Mouse (Mus musculus) megakaryocyte progenitor cell, adult 5-6 weeks (primary cell): ENCODE data around the gene Inpp4b. TPM values are rescaled to one million over a fixed set of nuclear protein-coding genes. Genes with fewer than 3 reads are reported as not detected.
A peak's percentile ranks its signal among the peaks of the same experiment; 100 is the strongest.

Experiments
- ATAC-seq: replicated peaks from 2 replicates; pipeline ENCODE4 v1.8.0; 2016; ENCODE audit warnings: mild to moderate bottlenecking, moderate TSS enrichment, inconsistent platforms; ENCODE audit not compliant: poor library complexity
- total RNA-seq, 2 experiments: library from RNA; stranded (forward) in 1 of 2; stranded (reverse) in 1 of 2; fragments of 157-497, 149-512 nt in 1 of 2; fragments of 200-1000 nt in 1 of 2; gene quantifications; 2 replicates each; pipeline versions ENCODE4 v1.2.3 to v1.2.4; 2015 to 2017

Inpp4b gene
- total RNA-seq, 2 experiments from 2014 or later: 0.42 to 1.9 TPM

GRCm38 (mm10) chr8:81463762-81464161 is 121.4 kb downstream of the Inpp4b start:
- no peak for ATAC-seq

- peak; percentile 69 for ATAC-seq
Measured at GRCm38 (mm10) chr8:81466776-81467175, 124.4 kb downstream of the Inpp4b start.

- peak; percentile 80 for ATAC-seq
Measured at GRCm38 (mm10) chr8:81478674-81479073, 136.3 kb downstream of the Inpp4b start.

GRCm38 (mm10) chr8:81483834-81484233 is 141.5 kb downstream of the Inpp4b start:
- ATAC-seq: no peak

- ATAC-seq: no peak
Measured at GRCm38 (mm10) chr8:81485626-81486025, 143.3 kb downstream of the Inpp4b start.

- ATAC-seq: no peak
Measured at GRCm38 (mm10) chr8:81489894-81490661, 147.7 kb downstream of the Inpp4b start.

- peak; percentile 92 for ATAC-seq
Measured at GRCm38 (mm10) chr8:81491097-81491705, 148.8 kb downstream of the Inpp4b start.

- no peak for ATAC-seq
Measured at GRCm38 (mm10) chr8:81491706-81492204, 149.4 kb downstream of the Inpp4b start.

- ATAC-seq: no peak
Measured at GRCm38 (mm10) chr8:81494823-81495222, 152.5 kb downstream of the Inpp4b start.

GRCm38 (mm10) chr8:81497646-81498045 is 155.3 kb downstream of the Inpp4b start:
- ATAC-seq: no peak

GRCm38 (mm10) chr8:81502216-81502615 is 159.9 kb downstream of the Inpp4b start:
- 0 out of 2 replicates have a peak, but pooled peaks have one; percentile 34 for ATAC-seq

GRCm38 (mm10) chr8:81502982-81503381 is 160.6 kb downstream of the Inpp4b start:
- no peak for ATAC-seq

- ATAC-seq: no peak
Measured at GRCm38 (mm10) chr8:81512826-81513225, 170.5 kb downstream of the Inpp4b start.

- no peak for ATAC-seq
Measured at GRCm38 (mm10) chr8:81514425-81514824, 172.1 kb downstream of the Inpp4b start.

GRCm38 (mm10) chr8:81522085-81522484 is 179.7 kb downstream of the Inpp4b start:
- ATAC-seq: no peak

- no peak for ATAC-seq
Measured at GRCm38 (mm10) chr8:81524561-81524960, 182.2 kb downstream of the Inpp4b start.

- no peak for ATAC-seq
Measured at GRCm38 (mm10) chr8:81527661-81528060, 185.3 kb downstream of the Inpp4b start.

- no peak for ATAC-seq
Measured at GRCm38 (mm10) chr8:81538310-81538709, 196.0 kb downstream of the Inpp4b start.

- ATAC-seq: no peak
Measured at GRCm38 (mm10) chr8:81558550-81558949, 216.2 kb downstream of the Inpp4b start.

- peak; percentile 42; the same call in 1 of the 2 replicates for ATAC-seq
Measured at GRCm38 (mm10) chr8:81562405-81562804, 220.0 kb downstream of the Inpp4b start.

GRCm38 (mm10) chr8:81565484-81565883 is 223.1 kb downstream of the Inpp4b start:
- no peak for ATAC-seq
